Mouse (Mus musculus) neural tube, embryonic 10.5 days (tissue): ENCODE results near the gene Gnl3l.

Experiments
- DNase-seq: peaks from one replicate; pipeline ENCODE4 v3.0.0-alpha.2; 2017; ENCODE audit warnings: low spot score; ENCODE audit errors: extremely low spot score

Gnl3l gene

DNA sequence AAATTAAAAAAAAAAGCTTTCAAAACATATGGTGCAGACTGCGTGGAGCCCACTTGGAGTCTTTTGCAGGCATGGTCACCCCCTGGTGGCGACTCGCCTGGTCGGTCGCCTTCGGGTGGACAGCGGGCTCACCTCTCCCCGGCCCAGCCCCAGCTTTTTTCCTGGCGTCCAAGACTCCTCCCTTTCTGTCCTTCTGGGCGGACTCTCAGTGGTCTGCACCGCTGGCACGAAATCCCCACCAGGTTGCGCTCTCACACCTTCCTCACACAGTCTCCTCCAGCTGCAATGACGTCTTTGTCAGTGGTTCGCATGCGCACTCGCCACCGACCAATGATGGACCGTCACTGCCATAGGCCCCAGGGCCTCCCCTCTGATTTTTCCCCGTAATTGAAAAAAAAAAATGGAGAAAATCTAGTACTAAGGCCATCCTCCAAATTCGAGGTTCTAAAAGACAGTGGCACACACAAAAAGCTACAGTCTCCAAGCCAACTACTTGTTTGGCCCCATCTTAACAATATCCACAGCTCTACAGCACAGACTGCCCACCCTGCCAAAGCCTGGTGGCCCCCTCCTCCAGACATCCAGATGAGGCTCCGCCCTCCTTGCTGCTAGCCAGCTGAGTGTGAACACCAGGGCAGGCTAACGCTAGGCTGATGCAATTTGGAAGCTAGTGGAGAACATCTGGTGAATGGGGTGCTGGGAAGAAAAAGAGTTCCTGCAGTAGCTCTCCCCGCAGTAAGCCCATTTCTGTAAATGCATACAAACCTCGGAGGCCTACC lies 60.4 kb downstream of the Gnl3l start:
- DNase-seq, result peak; percentile 66

DNA sequence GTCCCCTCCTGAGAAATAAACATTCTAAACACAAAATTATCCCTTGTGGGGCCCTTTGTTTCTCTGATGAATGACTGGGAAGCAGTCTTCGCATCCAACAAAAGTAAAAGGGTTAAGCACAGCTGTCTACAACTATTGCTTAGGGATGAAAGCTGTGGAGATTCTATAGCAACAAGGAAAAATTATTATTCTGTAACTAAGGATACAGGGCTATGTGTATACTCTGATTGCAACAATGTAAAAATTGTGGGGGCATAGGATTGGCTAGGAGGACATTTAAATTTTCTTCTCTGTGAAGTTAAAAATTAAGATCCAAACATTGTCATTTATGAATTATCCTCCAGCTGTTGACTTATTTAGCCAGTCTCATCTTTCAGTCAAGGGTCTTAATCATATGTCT lies 61.1 kb downstream of the Gnl3l start:
- DNase-seq, result no peak

GRCm38 (mm10) chrX:150955441-150955840 lies 61.7 kb downstream of the Gnl3l start:
- DNase-seq, result peak; percentile 24

- no peak for DNase-seq
Measured at GRCm38 (mm10) chrX:150954721-150955120, 62.4 kb downstream of the Gnl3l start.
